In the genomic region with DNA sequence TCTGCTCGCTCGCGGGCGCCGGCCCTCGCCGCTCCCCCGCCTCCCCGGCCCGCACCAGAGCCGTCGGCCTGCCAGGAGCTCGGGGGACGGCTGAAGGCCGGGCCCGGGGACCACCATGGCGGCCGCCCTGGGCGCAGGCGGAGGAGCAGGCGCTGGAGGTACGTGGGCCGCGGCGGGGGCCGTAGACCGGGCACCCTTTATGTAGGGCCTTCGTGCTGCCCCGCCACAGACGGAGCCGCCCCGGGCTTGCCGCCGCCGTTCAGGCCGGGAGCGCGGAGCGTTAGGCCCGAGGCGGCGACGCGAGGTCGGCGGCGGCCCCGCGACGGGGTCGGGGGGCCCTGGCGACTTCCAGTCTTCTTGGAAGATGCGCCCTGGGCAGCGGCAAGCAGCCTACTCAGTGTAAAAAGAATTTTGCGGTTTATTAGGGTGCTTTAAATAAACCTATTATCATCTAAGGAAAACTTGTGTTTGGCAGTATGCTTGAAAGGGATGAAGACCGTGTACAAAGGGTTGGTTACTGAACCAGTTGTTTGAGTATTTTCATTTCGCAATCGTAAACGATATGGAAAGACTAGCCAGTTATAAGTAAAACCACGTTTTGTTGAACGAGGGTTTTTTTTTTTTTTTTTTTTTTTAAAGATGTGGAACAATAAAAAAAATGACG, we compare ENCODE assay signal across 8 mouse cellular contexts. TPM values are rescaled to one million over a fixed set of nuclear protein-coding genes. Genes with fewer than 3 reads are reported as not detected.
A peak's percentile ranks its signal among the peaks of the same experiment; 100 is the strongest.
DNase-seq lines count a peak whose midpoint lies in the region; ATAC-seq and TF ChIP-seq lines count a peak whose summit lies in the region.

No protein-coding gene starts in this region.

- WGBS in kidney, embryonic 16.5 days, result under 1% methylated on average over 53 of the region's 62 CpGs
- under 1% methylated on average over 61 of the region's 62 CpGs for WGBS in bone marrow, adult 2 months
- WGBS in hindbrain, embryonic 12.5 days, result under 1% methylated on average over 52 of the region's 62 CpGs
- under 1% methylated on average over 59 of the region's 62 CpGs for WGBS in macrophage (ENCODE audit: missing documents)

- no peak for DNase-seq in kidney, adult 18-20 months
- no peak for DNase-seq in yolk sac, embryonic 10.5 days (ENCODE audit: low spot score)
- no peak for DNase-seq in cerebellum, adult 11-12 months
- DNase-seq in spleen, postnatal 36 days (ENCODE audit: low spot score in 2 of 2), result no peak

- H3K9me3 ChIP-seq in kidney, embryonic 16.5 days (ENCODE audit: low read length), result no peaks in the 10 kb centered on the region
- no peaks in the 10 kb centered on the region for H3K9me3 ChIP-seq in hindbrain, embryonic 12.5 days (replicated peaks)

- H3K4me2 ChIP-seq in kidney, embryonic 16.5 days (replicated peaks; ENCODE audit: low read depth, low read length), result peak overlapping the region; percentile 80
- H3K4me2 ChIP-seq in hindbrain, embryonic 12.5 days (replicated peaks), result peak overlapping the region; percentile 75

- peak overlapping the region; percentile 97 for H3K4me3 ChIP-seq in kidney, embryonic 16.5 days (ENCODE audit: low read length)
- peak overlapping the region; percentile 75 for H3K4me3 ChIP-seq in bone marrow, adult 2 months (replicated peaks; ENCODE audit: control insufficient read depth, low read depth, low read length)
- H3K4me3 ChIP-seq in hindbrain, embryonic 12.5 days, result peak overlapping the region; percentile 99
- H3K4me3 ChIP-seq in macrophage (ENCODE audit: inconsistent target), result peak overlapping the region; percentile 63

- H3K27me3 ChIP-seq in kidney, embryonic 16.5 days (ENCODE audit: insufficient read depth, low read length), result no peaks in the 10 kb centered on the region
- H3K27me3 ChIP-seq in hindbrain, embryonic 12.5 days, result no peaks in the 10 kb centered on the region

- no peaks in the 10 kb centered on the region for H3K36me3 ChIP-seq in kidney, embryonic 16.5 days (ENCODE audit: insufficient read depth, low read length)
- no peaks in the 10 kb centered on the region for H3K36me3 ChIP-seq in hindbrain, embryonic 12.5 days
- H3K36me3 ChIP-seq in macrophage (ENCODE audit: inconsistent target), result no peaks in the 10 kb centered on the region

- no peak for TF ChIP-seq POLR2A in bone marrow, adult 2 months (IDR thresholded peaks at IDR 0.05; ENCODE audit: borderline replicate concordance, control insufficient read depth, low read depth, low read length)

- peak overlapping the region; percentile 100 for H3K27ac ChIP-seq in kidney, embryonic 16.5 days (ENCODE audit: low read length)
- peak overlapping the region; percentile 100 for H3K27ac ChIP-seq in bone marrow, adult 2 months (ENCODE audit: control insufficient read depth, insufficient read depth, low read depth, low read length, poor library complexity)
- peak overlapping the region; percentile 100 for H3K27ac ChIP-seq in hindbrain, embryonic 12.5 days
- H3K27ac ChIP-seq in macrophage, result peak overlapping the region; percentile 22; the same call in 1 of the 2 replicates

- no peak for TF ChIP-seq CTCF in bone marrow, adult 2 months (IDR thresholded peaks at IDR 0.05; ENCODE audit: control insufficient read depth, insufficient read depth, low read length)

- H3K9ac ChIP-seq in kidney, embryonic 16.5 days (replicated peaks; ENCODE audit: low read length), result peak overlapping the region; percentile 99
- H3K9ac ChIP-seq in hindbrain, embryonic 12.5 days, result peak overlapping the region; percentile 100

- peaks cover 50% of the 10 kb centered on the region for H3K79me2 ChIP-seq in macrophage (ENCODE audit: inconsistent target)

- peaks cover 22% of the 10 kb centered on the region for H3K4me1 ChIP-seq in kidney, embryonic 16.5 days (ENCODE audit: insufficient read depth, low read length)
- peaks cover 2% of the 10 kb centered on the region; the same call in 1 of the 2 replicates for H3K4me1 ChIP-seq in bone marrow, adult 2 months (ENCODE audit: control insufficient read depth, insufficient read depth, low read length)
- H3K4me1 ChIP-seq in hindbrain, embryonic 12.5 days, result peaks cover 23% of the 10 kb centered on the region

- peak; percentile 79 for ATAC-seq in kidney, embryonic 16.5 days (ENCODE audit: low FRiP score, low TSS enrichment)
- ATAC-seq in hindbrain, embryonic 12.5 days (ENCODE audit: low FRiP score), result peak; percentile 79

RNA-seq across cellular contexts. Expression of a gene that starts 0.5 kb away (rescaled TPM):
- polyA plus RNA-seq in kidney, embryonic 16.5 days (2015; fragmentation: Nextera tagmentation; extraction: Ambion mirVana), result 9.4 and 11.7 TPM in 2 replicates
- polyA plus RNA-seq in bone marrow, adult 2 months (2011; ENCODE audit: insufficient read depth, insufficient read length, low replicate concordance, missing spikeins), result 27.9 and 36.3 TPM in 2 replicates
- polyA plus RNA-seq in hindbrain, embryonic 12.5 days (2016; fragmentation: Nextera tagmentation; extraction: Ambion mirVana), result 24.5 and 25.9 TPM in 2 replicates
- total RNA-seq in macrophage (2018; cell fraction: chromatin; rRNA removed), result 100 to 1,000 TPM in 16 of 26 experiments, 10 to 100 TPM in 10; 55.2 to 227 (median 118) TPM
- total RNA-seq in macrophage (2018; cell fraction: cytosol; rRNA removed), result 10 to 100 TPM; 18.3 to 30.2 (median 24.2) TPM
- 100 to 1,000 TPM in 5 of 26 experiments, 10 to 100 TPM in 21; 34.9 to 145 (median 75.3) TPM for total RNA-seq in macrophage (2018; cell fraction: nucleus; rRNA removed)
- polyA plus RNA-seq in macrophage (2018), result 11.7 to 19.9 TPM (median 16.5 TPM) in 3 replicates

Comparison
In these comparisons a context has a peak if more than half of its experiments do, and no peak if none do; other contexts are left out.
1. H3K27ac ChIP-seq: peak in every context shown above with its lines; median percentile 100 in kidney, embryonic 16.5 days; 100 in bone marrow, adult 2 months; 100 in hindbrain, embryonic 12.5 days; 22 in macrophage.